Mouse (Mus musculus) limb, embryonic 10.5 days (tissue): ENCODE data around the gene Eif4enif1. TPM values are rescaled to one million over a fixed set of nuclear protein-coding genes. Genes with fewer than 3 reads are reported as not detected.

ENCODE experiments used
- DNase-seq: peaks from one replicate; pipeline ENCODE4 v3.0.0-alpha.2; 2017; ENCODE audit warnings: low spot score
- H3K27ac ChIP-seq: fragments of 300-500 bp; sonication (generic); 2 replicates; pipeline ENCODE4 v1.5.1; 2016; ENCODE audit warnings: mild to moderate bottlenecking
- H3K27me3 ChIP-seq: fragments of 300-500 bp; sonication (generic); 2 replicates; pipeline ENCODE4 v1.6.1; 2016; ENCODE audit warnings: low read depth, mild to moderate bottlenecking; ENCODE audit not compliant: poor library complexity, severe bottlenecking
- H3K36me3 ChIP-seq: fragments of 300-500 bp; sonication (generic); 2 replicates; pipeline ENCODE4 v1.6.1; 2016; ENCODE audit warnings: mild to moderate bottlenecking, moderate library complexity
- H3K4me1 ChIP-seq: fragments of 300-500 bp; sonication (generic); 2 replicates; pipeline ENCODE4 v1.6.1; 2016
- H3K4me3 ChIP-seq: fragments of 300-500 bp; sonication (generic); 2 replicates; pipeline ENCODE4 v1.5.1; 2016; ENCODE audit warnings: mild to moderate bottlenecking, moderate library complexity
- H3K9me3 ChIP-seq: fragments of 300-500 bp; sonication (generic); replicated peaks from 2 replicates; pipeline ENCODE4 v1.6.1; 2016; ENCODE audit warnings: mild to moderate bottlenecking
- WGBS: fragments of 180-500 bp; shearing (Covaris S2); methylation state at CpG from one replicate; pipeline ENCODE4 v1.1.7; 2016; 5-methylcytosine and 5-hydroxymethylcytosine counted together
- polyA plus RNA-seq: library from polyadenylated mRNA; unstranded; fragments of >200 nt; fragmentation: Nextera tagmentation; extraction: Ambion mirVana; gene quantifications from 2 replicates; pipeline ENCODE4 v1.2.1, GENCODE M21; 2016

The Eif4enif1 gene
- polyA plus RNA-seq, 1 experiment from 2014 or later, result 74.1 TPM

DNA sequence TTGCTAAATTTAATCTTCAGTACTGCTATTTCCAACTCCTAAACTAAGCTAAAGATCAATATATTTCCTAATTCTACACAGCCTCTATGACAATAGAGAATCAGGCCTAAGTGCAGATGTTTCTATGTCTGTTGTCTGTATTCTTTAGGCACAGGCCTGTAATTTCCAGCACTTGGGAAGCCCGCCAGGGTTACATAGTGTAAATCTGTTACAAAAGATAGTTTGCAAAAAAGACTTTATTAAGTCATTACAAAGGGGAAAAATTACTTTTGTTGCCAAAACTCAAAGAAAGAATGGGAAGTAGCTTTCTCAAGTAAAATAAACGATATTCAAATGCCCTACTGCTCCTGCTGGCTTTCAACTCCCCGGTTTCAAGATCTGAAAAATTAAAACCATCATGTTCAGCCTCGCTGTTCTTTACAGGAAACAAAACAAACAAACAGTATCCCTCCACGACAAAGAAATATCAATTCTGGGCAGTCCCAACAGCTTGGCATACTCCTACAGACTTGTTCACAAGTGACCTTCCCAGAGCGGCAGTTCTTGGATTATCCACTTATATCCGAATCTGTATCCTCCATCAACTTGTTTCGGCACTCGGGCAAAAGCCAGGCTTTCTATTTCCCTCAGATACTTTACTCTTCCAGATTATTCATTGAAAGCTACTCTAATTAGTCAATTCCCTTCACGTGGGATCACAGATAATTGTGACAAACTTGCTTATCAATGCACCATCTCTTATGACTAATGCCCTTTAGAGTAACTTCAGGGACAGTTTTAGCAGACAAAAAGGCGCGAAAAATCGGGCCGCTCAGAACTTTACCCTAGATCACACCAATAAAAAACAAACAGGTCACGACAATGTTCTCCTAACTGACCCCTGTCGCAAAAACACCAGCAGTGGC, 614 bp upstream of the Eif4enif1 start:
- Histone ChIP-seq H3K9me3 (no peaks in the 10 kb centered on the region), H3K27me3 (no peaks in the 10 kb centered on the region), H3K36me3 (peaks cover 24% of the 10 kb centered on the region), H3K4me1 (no peaks in the 10 kb centered on the region), H3K27ac (peak overlapping the region; percentile 85), H3K4me3 (peak overlapping the region; percentile 50)
- peak; percentile 37 for DNase-seq
- WGBS, result 9% methylated on average over 16 of the region's 16 CpGs

DNA sequence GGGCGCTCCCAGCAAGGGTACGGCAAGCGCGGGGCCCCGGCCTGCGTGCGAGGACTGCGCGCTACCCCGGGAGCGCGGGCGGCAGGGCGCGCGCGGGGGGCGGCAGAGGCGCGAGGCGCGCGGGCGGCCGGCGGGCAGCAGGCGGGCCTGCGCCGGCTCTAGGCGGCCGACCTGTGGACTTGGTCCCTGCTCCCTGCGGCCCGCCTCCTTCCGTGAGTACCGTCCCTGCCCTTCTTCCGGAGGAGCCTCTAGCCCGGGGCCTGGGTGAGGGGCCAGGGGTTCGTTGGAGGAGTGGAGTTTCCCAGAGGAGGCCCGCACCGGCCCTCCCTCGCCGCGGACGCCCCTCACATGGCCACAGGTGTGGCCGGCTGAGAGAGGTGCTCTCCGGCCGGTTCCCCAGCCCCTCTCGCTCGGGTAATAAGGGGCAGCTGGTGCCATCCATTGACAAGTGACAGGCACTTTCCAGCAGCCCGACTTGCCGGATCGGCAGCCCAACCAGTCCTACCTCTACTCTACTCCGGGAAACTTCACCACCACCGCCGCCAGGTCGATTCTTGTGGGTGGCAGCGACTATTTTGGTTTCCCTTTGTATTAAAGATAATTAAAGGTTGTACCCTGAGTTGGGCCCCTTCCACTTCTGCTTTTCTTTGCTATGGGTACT, 719 bp downstream of the Eif4enif1 start:
- H3K27ac ChIP-seq, result peak overlapping the region; percentile 85

DNA sequence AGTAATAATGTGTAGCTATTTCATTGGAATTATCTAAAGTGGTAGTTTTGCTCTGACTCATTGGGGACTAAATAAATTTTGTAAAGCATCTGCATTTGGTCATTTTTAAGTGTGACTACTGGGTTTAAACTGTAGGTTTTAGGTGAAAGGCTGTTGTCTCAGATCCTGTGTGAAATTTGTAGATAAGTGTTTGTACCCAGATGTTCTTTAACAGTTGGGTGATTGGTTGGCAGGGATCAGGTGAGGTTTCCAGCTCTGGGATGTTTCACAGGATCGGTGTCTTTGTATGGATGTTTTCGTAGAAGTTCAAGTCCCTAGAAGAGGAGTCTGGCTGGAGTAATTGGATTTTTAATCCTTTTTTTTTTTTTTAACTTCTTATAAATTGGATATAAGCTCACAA, 1.6 kb downstream of the Eif4enif1 start:
- Histone ChIP-seq H3K9me3 (no peaks in the 10 kb centered on the region), H3K4me1 (no peaks in the 10 kb centered on the region), H3K27ac (no peak overlapping the region), H3K27me3 (no peaks in the 10 kb centered on the region), H3K36me3 (peaks cover 45% of the 10 kb centered on the region), H3K4me3 (peak overlapping the region; percentile 50)
- WGBS, result 91% methylated on average over 2 of the region's 2 CpGs
- no peak for DNase-seq

More for the DNA sequence above, 719 bp downstream of the Eif4enif1 start:
- Histone ChIP-seq H3K4me3 (peak overlapping the region; percentile 50), H3K4me1 (no peaks in the 10 kb centered on the region), H3K27me3 (no peaks in the 10 kb centered on the region), H3K36me3 (peaks cover 37% of the 10 kb centered on the region), H3K9me3 (no peaks in the 10 kb centered on the region)
- WGBS, result 1% methylated on average over 51 of the region's 57 CpGs
- peak; percentile 78 for DNase-seq

DNA sequence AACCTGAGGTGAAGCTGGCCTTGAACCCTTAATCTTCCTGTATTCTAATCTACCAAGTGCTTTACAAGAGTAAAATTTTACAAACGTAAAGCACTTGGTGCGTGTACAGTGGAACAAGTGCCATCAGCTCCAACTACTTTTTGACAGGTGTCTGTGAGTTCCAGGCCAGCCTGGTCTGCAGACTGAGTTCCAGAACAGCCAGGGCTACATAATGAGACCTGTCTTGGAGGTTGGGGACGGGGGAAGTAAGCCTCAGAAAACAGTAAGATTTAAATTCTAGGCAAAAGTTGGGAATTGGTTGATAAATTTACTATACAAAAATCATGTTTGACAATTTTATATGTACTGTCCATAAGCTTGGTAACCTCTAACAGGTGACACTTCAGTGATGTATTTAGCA, 3.0 kb downstream of the Eif4enif1 start:
- Histone ChIP-seq H3K4me3 (no peak overlapping the region), H3K4me1 (no peaks in the 10 kb centered on the region), H3K27me3 (no peaks in the 10 kb centered on the region), H3K9me3 (no peaks in the 10 kb centered on the region), H3K27ac (no peak overlapping the region), H3K36me3 (peaks cover 59% of the 10 kb centered on the region)
- DNase-seq, result no peak
- WGBS, result 93% methylated on average over 3 of the region's 3 CpGs

DNA sequence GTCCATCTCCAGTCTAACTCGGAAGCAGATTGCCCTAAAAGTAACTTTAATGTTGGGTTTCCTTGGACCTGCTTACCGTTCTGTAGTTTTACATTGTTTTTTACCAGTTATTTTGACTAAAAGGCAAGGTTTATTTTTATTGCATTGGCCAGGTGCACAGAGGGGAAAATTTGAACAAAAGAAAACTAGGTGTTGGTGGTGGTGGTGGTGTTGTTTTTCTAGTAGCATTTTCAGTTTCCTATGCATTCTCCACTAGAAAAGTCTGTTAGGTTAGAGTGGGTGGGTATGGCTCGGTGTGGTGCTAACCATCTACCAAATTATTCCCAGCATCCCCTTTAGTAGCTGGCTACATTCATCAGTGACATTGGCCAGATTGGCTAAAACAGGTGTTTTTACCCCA, 4.6 kb downstream of the Eif4enif1 start:
- H3K4me3 ChIP-seq, result no peak overlapping the region
- no peaks in the 10 kb centered on the region for H3K9me3 ChIP-seq
- no peaks in the 10 kb centered on the region for H3K4me1 ChIP-seq
- H3K36me3 ChIP-seq, result peaks cover 75% of the 10 kb centered on the region
- DNase-seq, result no peak
- H3K27ac ChIP-seq, result no peak overlapping the region
- H3K27me3 ChIP-seq, result no peaks in the 10 kb centered on the region
- WGBS, result 97% methylated on average over 3 of the region's 3 CpGs

DNA sequence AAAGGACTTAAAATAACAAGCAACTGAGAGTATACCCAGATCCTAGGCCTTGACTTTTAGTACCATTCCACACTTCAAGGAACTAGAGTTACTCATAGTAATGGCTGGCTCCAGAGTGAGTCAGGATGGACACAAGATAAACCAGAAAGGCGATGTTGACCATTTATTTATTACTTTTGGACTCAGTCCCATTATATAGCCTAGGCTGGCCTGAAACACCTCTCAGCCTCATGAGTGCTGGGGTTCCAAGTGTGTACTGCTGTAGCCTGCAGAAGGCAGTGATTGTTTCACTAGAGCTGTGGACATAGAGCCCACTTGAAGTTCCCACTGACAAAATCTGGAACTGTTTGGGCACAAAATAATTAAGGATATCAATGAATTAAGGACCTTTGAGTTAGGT, 10.3 kb downstream of the Eif4enif1 start:
- Histone ChIP-seq H3K4me1 (no peaks in the 10 kb centered on the region), H3K4me3 (no peak overlapping the region), H3K9me3 (no peaks in the 10 kb centered on the region), H3K27ac (no peak overlapping the region), H3K36me3 (peaks cover 96% of the 10 kb centered on the region), H3K27me3 (no peaks in the 10 kb centered on the region)
- WGBS, result 95% methylated on average over 1 of the region's 1 CpGs
- DNase-seq, result no peak

DNA sequence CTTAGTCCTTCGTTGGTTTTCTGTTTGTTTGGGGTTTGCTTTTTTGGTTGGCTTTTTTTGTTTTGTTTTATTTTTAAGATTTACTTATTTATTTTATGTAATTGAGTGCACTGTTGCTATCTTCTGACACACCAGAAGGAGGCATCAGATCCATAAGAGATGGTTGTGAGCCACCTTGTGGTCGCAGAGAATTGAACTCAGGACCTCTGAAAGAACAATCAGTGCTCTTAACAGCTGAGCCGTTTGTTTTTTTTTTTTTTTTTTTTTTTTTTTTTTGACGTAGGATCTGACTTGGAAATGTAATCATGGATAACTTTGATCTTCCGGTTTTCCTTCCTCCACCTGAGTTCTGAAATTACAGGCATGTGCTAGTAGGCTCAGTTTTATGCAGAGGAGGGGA, 20.9 kb downstream of the Eif4enif1 start:
- Histone ChIP-seq H3K27ac (no peak overlapping the region), H3K4me3 (no peak overlapping the region), H3K9me3 (no peaks in the 10 kb centered on the region), H3K27me3 (no peaks in the 10 kb centered on the region), H3K4me1 (no peaks in the 10 kb centered on the region), H3K36me3 (peaks cover 95% of the 10 kb centered on the region)
- 85% methylated on average over 5 of the region's 5 CpGs for WGBS
- no peak for DNase-seq

DNA sequence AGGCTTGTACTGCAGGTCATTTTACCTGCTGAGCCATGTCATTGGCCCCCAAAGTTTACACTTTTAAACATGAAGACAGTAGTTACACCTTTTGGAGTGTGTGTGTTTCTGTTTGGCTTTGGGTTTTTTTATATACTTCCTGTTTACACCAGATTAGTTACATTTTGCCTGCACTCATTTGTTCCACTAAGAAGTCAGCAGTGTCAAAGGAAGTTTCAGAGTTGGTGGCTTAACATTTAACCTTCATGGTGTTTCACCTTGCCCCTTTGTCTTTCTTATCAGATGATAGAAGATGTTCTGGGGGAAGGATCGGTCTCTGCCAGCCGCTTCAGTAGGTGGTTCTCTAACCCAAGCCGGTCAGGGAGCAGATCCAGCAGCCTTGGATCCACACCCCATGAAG, 24.9 kb downstream of the Eif4enif1 start:
- Histone ChIP-seq H3K27me3 (no peaks in the 10 kb centered on the region), H3K4me3 (no peak overlapping the region), H3K9me3 (no peaks in the 10 kb centered on the region), H3K27ac (no peak overlapping the region), H3K36me3 (peaks cover 97% of the 10 kb centered on the region), H3K4me1 (no peaks in the 10 kb centered on the region)
- no peak for DNase-seq
- 98% methylated on average over 3 of the region's 3 CpGs for WGBS

DNA sequence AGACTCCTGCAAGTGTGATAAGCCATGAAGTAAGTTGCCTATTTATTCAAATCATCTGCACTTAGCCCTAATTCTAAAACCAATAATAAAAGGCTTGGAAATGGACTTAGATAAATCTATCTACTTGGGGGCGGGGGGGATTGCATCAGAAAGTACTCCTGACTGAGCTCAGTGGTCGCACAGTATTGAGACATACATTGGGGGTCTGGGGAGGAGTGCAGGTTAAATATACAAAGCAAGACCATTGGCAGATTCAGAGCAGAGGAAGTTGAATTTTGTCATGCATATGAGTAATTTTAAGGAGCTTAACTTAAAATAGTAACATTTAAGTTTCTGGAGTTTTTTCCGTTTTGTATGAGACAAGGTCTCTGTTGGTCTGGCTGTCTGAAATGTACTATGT, 30.1 kb downstream of the Eif4enif1 start:
- DNase-seq, result no peak
- WGBS, result 94% methylated on average over 3 of the region's 3 CpGs
- Histone ChIP-seq H3K36me3 (peaks cover 96% of the 10 kb centered on the region), H3K4me1 (no peaks in the 10 kb centered on the region), H3K4me3 (no peak overlapping the region), H3K9me3 (no peaks in the 10 kb centered on the region), H3K27ac (no peak overlapping the region), H3K27me3 (no peaks in the 10 kb centered on the region)

DNA sequence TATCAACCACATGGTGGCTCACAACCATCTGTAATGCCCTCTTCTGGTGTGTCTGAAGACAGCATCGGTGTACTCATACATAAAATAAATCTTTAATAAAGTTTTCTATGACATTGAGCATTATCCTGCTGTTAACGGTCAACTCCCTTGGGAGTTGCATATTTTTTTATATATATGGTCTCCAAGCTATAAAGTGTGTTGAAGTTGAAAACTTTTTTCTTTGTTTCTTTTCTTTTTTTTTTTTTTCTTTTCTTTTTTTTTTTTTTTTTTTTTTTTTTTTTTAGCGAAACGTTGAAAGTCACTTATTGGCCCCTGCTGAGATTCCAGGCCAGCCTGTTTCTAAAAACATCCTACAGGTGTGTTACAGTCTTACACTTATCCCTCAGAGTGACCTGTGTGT, 31.5 kb downstream of the Eif4enif1 start:
- WGBS, result 92% methylated on average over 4 of the region's 4 CpGs

DNA sequence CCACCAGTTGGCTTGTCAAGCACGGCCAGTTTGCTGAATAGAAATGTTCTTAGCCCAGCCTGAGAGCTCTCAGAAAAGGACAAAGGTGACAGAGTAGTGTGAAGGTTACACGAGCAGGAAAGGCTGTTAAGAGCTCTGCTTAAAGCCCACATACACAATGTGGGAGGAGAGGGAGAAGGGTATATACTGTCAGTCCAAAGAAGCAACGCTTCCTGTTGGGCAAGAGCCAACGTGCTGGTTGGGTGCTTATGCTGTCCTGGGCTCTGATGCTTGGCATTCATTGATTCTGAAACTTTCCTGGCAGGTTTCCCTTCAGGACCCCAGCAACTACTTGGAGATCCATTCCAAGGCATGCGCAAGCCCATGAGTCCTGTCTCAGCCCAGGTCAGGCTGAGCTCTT, 33.1 kb downstream of the Eif4enif1 start:
- H3K9me3 ChIP-seq, result no peaks in the 10 kb centered on the region
- no peaks in the 10 kb centered on the region for H3K4me1 ChIP-seq
- no peak overlapping the region for H3K27ac ChIP-seq
- WGBS, result 91% methylated on average over 5 of the region's 5 CpGs
- H3K27me3 ChIP-seq, result no peaks in the 10 kb centered on the region
- H3K36me3 ChIP-seq, result peaks cover 97% of the 10 kb centered on the region
- H3K4me3 ChIP-seq, result no peak overlapping the region
- DNase-seq, result no peak

More for the DNA sequence above, 31.5 kb downstream of the Eif4enif1 start:
- H3K4me1 ChIP-seq, result no peaks in the 10 kb centered on the region
- no peaks in the 10 kb centered on the region for H3K27me3 ChIP-seq
- H3K36me3 ChIP-seq, result peaks cover 98% of the 10 kb centered on the region
- H3K9me3 ChIP-seq, result no peaks in the 10 kb centered on the region
- no peak for DNase-seq
- no peak overlapping the region for H3K4me3 ChIP-seq
- no peak overlapping the region for H3K27ac ChIP-seq

DNA sequence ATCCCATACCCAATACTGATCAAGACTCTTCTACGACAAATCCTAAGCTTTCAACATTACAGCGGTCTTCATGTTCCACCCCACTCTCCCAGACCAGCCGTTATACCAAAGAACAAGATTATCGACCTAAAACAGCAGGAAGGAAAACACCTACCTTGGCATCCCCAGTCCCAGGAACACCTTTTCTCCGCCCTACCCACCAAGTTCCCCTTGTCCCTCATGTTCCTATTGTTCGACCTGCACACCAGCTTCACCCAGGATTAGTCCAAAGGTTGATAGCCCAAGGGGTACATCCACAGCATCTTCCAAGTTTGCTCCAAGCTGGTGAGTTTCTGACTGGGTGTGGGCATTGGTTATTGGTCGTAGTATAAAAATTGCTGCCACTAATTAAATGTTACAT, 40.2 kb downstream of the Eif4enif1 start:
- Histone ChIP-seq H3K4me1 (no peaks in the 10 kb centered on the region), H3K27ac (no peak overlapping the region), H3K9me3 (no peaks in the 10 kb centered on the region), H3K36me3 (peaks cover 99% of the 10 kb centered on the region), H3K27me3 (no peaks in the 10 kb centered on the region), H3K4me3 (no peak overlapping the region)
- no peak for DNase-seq
- 93% methylated on average over 7 of the region's 7 CpGs for WGBS

DNA sequence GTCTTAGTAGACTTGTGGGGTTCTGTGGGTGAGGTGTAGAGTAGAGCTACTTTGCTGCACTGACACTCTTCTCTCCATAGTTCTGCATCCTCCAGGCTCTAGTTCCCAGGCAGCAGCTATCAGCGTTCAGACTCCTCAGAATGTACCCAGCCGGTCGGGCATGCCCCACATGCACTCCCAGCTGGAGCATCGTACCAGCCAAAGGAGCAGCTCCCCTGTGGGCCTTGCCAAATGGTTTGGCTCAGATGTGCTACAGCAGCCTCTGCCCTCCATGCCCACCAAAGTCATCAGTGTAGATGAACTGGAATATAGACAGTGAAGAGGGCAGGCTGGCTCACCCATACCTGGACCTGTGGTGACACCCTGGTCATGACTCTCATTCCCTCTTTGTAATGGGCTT, 41.6 kb downstream of the Eif4enif1 start:
- Histone ChIP-seq H3K4me3 (no peak overlapping the region), H3K9me3 (no peaks in the 10 kb centered on the region), H3K4me1 (no peaks in the 10 kb centered on the region), H3K27me3 (no peaks in the 10 kb centered on the region), H3K36me3 (peaks cover 100% of the 10 kb centered on the region), H3K27ac (no peak overlapping the region)
- 91% methylated on average over 4 of the region's 4 CpGs for WGBS
- DNase-seq, result no peak
